Mouse (Mus musculus) ES-Bruce4 (cell line): ENCODE measurements around the gene Nr1h4.

Experiments
- CTCF ChIP-seq: IDR thresholded peaks from one replicate; pipeline ENCODE4 v1.8.1; 2011; ENCODE audit warnings: low read depth, low read length
- EP300 ChIP-seq: IDR thresholded peaks from 2 replicates; pipeline ENCODE4 v1.6.1; 2011; ENCODE audit warnings: low read depth, low read length; ENCODE audit not compliant: insufficient read depth
- POLR2A ChIP-seq: IDR thresholded peaks from one replicate; pipeline ENCODE4 v1.8.1; 2011; ENCODE audit warnings: low read length; ENCODE audit not compliant: insufficient read depth

DNA sequence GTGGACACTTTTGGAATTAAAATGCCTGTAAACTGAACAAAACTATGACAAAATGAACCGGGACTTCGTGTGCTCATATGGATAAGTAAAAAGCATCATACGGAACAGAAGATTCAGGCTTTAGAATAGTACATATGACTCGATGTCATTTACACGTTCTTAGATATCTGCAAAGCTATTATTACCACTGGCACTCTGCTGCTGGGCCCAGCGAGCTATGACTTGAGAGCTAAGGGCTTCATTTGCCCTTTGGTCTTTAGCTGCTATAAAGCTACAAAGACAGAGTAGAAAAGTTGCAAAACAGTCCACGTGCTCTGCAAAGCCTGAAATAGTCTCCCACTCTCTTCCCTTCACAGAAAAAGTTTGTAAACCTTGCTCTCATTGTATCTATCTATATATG is 10.9 kb downstream of the Nr1h4 start:
- TF ChIP-seq EP300 (no peak), POLR2A (no peak), CTCF (no peak)
